Mouse (Mus musculus) G1E (cell line): ENCODE results near the gene Olfr554.

Experiments
- CTCF ChIP-seq: IDR thresholded peaks from 2 replicates; pipeline ENCODE4 v1.5.1; 2012; ENCODE audit warnings: low read depth, low read length, inconsistent platforms, mixed read lengths
- GATA1 ChIP-seq: IDR thresholded peaks from 2 replicates; pipeline ENCODE4 v1.6.1; 2012; ENCODE audit warnings: borderline replicate concordance, low read length, inconsistent platforms, mixed read lengths
- POLR2AphosphoS5 ChIP-seq: IDR thresholded peaks from 2 replicates; pipeline ENCODE4 v1.6.1; 2012; ENCODE audit warnings: low read depth, low read length, inconsistent platforms; ENCODE audit not compliant: insufficient replicate concordance
- TAL1 ChIP-seq: conservative IDR thresholded peaks from 2 replicates; pipeline ENCODE4 v1.6.1; 2012; ENCODE audit warnings: low read depth, low read length, inconsistent platforms, mixed read lengths

DNA sequence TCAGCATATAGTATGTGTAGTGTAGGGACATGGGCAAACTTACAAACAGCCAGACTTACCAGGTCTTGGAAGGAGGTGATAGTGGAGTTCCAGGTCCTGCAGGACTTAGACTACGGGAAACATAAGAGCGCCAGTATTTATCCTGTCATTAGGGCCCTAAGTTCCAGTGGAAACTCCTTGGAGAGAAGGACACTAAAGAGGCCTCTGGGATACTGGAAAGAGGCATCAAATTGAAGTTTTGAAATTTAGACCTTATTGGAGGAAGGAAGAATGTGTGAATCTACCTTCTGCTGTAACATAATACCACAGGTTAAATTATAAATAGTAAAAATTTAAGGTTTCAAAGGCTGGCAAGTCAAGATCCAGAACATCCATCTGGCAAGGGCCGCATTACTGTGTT is 46.4 kb upstream of the Olfr554 start, which contains the start of gene Olfr551:
- TF ChIP-seq GATA1 (no peak), CTCF (no peak), POLR2AphosphoS5 (no peak), TAL1 (no peak)
